Mouse (Mus musculus): ENCODE measurements at regions not wholly inside any gene's neighbourhood (a gene's known extent, or its start where the extent isn't known, plus 50 kb on each side); places are given as distances from the start of the nearest gene placed in this dataset.

DNA sequence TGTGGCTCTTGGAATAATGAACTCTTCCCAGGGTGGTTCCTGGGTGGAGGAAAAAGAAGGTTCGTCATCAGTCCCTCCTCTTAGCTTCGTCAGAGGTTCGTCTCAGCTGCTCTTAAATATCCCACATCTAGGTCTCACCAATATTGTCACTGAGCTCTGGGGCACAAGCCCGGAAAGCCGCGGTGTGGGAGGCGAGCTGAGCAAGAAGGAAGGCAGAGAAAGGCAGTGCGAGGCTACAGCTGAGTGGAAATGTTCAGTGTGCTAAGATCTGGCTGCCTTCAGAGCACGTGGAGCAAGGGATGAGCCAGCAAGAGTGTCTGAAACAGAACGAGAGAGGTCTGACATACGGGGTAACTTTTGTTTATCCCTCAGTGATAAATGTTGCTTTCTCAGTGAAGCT, 523.7 kb upstream of the Fbxo33 start:
- H3K27me3 ChIP-seq: no peaks in the 10 kb centered on the region
- no peak overlapping the region for H3K9ac ChIP-seq
- H3K4me1 ChIP-seq (replicated peaks): no peaks in the 10 kb centered on the region
- H3K4me3 ChIP-seq: no peak overlapping the region
- H3K36me3 ChIP-seq: no peaks in the 10 kb centered on the region
- H3K4me2 ChIP-seq: no peak overlapping the region
- no peak overlapping the region for H3K27ac ChIP-seq (replicated peaks)
- WGBS: 86% methylated on average over 11 of the region's 11 CpGs
- no peaks in the 10 kb centered on the region for H3K9me3 ChIP-seq
- no peak for ATAC-seq (ENCODE audit: low FRiP score, low read depth)

DNA sequence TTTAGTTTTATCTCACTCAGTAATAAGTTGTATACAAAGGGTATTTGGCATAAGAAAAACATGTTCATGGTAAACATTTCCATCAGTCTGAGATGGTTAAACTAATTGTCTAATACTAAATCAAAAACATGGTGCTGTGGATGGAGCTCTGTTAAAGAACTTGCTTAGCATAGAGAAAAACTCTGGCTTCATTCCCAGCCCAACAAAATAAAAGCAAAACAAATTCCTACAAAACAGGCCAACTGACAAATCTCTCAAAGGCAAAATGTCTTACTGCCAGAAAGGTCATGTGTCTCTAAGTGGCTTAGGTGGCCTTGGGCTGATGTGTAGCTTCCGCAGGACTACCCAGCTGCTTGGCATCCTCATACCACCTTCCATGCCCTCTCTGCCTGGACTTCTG, 505.4 kb upstream of the Fbxo33 start:
- H3K27me3 ChIP-seq: no peaks in the 10 kb centered on the region
- 83% methylated on average over 1 of the region's 1 CpGs for WGBS
- no peaks in the 10 kb centered on the region for H3K9me3 ChIP-seq
- H3K4me1 ChIP-seq (replicated peaks): no peaks in the 10 kb centered on the region
- no peak overlapping the region for H3K9ac ChIP-seq
- H3K27ac ChIP-seq (replicated peaks): no peak overlapping the region
- H3K4me2 ChIP-seq: no peak overlapping the region
- no peaks in the 10 kb centered on the region for H3K36me3 ChIP-seq
- ATAC-seq (ENCODE audit: low FRiP score, low read depth): no peak
- H3K4me3 ChIP-seq: no peak overlapping the region

DNA sequence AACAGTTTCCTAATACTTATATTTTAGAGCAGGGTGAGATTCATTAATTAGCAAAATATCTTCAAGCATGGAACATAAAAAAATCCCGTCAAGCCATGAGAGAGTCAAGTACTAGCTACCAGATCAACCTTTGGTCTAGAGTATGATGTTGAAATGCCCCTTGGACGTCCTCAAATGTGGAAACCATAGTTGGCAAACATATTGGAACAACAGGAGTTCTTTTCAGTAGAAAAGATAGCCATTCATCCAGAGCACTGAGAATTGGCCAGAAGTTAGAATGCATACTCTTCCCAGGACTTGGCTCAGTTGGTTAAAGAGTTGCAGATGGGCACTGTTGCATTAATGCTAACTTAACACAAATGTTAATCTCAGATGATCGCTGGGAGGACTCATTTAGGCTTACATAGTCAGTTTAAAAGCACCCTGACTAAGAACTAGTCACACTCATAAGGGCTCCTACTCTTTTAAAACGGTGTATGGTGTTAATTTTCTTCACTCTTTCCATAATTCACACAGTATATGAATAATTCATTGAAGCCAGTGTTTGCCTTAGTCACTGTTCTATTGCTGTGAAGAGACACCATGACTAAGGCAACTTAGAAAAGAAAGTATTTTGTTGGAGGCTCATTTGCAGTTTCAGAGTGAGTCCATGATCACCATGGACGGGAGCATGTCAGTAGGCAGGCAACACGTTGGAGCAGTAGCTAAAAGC, 503.1 kb upstream of the Fbxo33 start:
- Histone ChIP-seq H3K9me3 (no peaks in the 10 kb centered on the region), H3K4me3 (no peak overlapping the region), H3K9ac (no peak overlapping the region), H3K27me3 (no peaks in the 10 kb centered on the region), H3K4me1 (replicated peaks) (no peaks in the 10 kb centered on the region), H3K4me2 (no peak overlapping the region), H3K36me3 (no peaks in the 10 kb centered on the region), H3K27ac (replicated peaks) (no peak overlapping the region)
- no peak for ATAC-seq (ENCODE audit: low FRiP score, low read depth)
- WGBS: 73% methylated on average over 6 of the region's 6 CpGs

DNA sequence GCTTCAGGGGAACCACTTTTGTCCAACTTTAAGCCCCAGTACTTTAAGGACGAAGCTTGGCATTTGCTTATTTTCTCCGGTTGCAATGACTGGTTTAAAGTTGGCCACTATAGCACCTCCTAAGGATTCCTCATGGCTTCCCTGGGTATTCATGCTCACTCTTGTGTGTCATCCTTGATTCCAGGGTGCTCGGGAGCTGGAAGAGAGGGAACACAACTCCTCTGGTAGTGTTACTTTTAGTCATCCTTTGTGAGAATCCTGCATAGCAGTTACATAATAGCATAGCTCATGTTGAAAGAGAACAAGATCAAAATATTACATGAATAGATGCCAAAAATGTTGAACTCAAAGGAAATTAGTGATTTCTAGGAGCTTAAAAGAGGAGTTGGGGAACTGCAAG, 493.7 kb upstream of the Fbxo33 start:
- H3K4me2 ChIP-seq: no peak overlapping the region
- H3K9ac ChIP-seq: no peak overlapping the region
- no peak overlapping the region for H3K27ac ChIP-seq (replicated peaks)
- no peaks in the 10 kb centered on the region for H3K36me3 ChIP-seq
- H3K27me3 ChIP-seq: no peaks in the 10 kb centered on the region
- H3K4me3 ChIP-seq: no peak overlapping the region
- WGBS: 81% methylated on average over 3 of the region's 3 CpGs
- no peaks in the 10 kb centered on the region for H3K4me1 ChIP-seq (replicated peaks)
- ATAC-seq (ENCODE audit: low FRiP score, low read depth): no peak
- H3K9me3 ChIP-seq: no peaks in the 10 kb centered on the region

DNA sequence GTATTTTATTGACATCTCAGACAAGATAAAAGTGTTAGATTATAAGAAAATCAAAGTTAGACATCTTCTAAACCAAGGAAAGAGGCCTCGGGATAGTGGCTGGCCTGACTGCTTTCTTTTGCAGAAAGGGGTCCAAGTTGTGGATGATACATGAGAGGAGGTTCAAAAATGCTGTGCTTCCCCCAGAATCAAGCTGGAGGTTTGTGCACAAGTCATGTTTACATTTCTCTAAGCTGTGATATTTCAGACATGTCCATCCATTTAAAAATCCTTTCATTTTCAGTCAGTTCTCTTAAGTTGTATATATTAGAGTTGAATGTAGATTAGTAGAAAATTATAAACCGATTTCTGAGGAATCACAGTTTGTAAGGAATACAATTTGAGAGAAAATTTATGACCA, 463.7 kb upstream of the Fbxo33 start:
- Histone ChIP-seq H3K9me3 (no peaks in the 10 kb centered on the region), H3K27me3 (no peaks in the 10 kb centered on the region), H3K4me1 (replicated peaks) (no peaks in the 10 kb centered on the region), H3K9ac (no peak overlapping the region), H3K4me2 (no peak overlapping the region), H3K27ac (replicated peaks) (no peak overlapping the region), H3K36me3 (no peaks in the 10 kb centered on the region), H3K4me3 (no peak overlapping the region)
- no peak for ATAC-seq (ENCODE audit: low FRiP score, low read depth)
- 93% methylated on average over 2 of the region's 2 CpGs for WGBS

DNA sequence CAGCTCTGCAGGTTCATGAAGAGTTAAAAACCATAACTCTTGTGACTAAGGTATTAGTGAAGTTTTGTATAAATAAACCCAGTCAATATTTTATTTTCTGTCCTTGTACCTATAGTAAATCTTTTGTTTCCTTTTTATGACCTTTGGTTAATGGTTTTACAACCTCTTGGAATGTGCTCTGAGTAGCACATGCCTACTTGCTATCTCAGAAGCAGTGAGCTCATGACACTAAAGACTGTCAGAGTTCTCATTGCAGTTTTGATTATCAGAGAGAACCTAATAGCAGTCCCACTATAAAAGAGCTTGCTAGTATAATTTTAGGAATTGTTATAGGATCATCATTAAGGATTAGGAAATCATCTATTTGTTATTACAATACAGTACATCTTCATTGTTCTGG, 443.6 kb upstream of the Fbxo33 start:
- ATAC-seq (ENCODE audit: low FRiP score, low read depth): no peak
- Histone ChIP-seq H3K4me1 (replicated peaks) (no peaks in the 10 kb centered on the region), H3K27me3 (no peaks in the 10 kb centered on the region), H3K36me3 (no peaks in the 10 kb centered on the region), H3K9me3 (no peaks in the 10 kb centered on the region), H3K9ac (no peak overlapping the region), H3K4me3 (no peak overlapping the region), H3K27ac (replicated peaks) (no peak overlapping the region), H3K4me2 (no peak overlapping the region)

DNA sequence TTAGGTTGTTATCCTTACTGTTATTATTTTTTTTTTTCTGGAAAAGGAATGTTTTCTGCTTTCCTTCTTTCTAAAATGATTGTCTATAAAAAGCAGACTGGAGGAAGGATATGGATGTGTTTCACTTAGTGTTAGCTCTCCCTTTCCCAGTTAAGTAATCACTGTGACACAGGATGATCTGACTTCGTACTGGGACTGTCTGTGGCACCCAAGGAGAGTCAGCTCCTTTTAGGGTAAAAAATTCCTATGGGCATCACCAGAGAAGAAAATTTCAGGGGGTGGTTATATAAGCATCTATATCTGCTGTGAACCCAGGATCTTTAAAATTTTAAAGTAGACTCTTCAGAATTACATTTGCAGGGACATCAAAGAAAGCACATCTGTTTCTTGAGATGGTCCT, 411.2 kb upstream of the Fbxo33 start:
- H3K4me1 ChIP-seq (replicated peaks): no peaks in the 10 kb centered on the region
- no peak overlapping the region for H3K9ac ChIP-seq
- H3K27ac ChIP-seq (replicated peaks): no peak overlapping the region
- H3K4me2 ChIP-seq: no peak overlapping the region
- H3K27me3 ChIP-seq: no peaks in the 10 kb centered on the region
- H3K9me3 ChIP-seq: no peaks in the 10 kb centered on the region
- H3K4me3 ChIP-seq: no peak overlapping the region
- no peak for ATAC-seq (ENCODE audit: low FRiP score, low read depth)
- WGBS: 76% methylated on average over 1 of the region's 1 CpGs
- H3K36me3 ChIP-seq: no peaks in the 10 kb centered on the region

DNA sequence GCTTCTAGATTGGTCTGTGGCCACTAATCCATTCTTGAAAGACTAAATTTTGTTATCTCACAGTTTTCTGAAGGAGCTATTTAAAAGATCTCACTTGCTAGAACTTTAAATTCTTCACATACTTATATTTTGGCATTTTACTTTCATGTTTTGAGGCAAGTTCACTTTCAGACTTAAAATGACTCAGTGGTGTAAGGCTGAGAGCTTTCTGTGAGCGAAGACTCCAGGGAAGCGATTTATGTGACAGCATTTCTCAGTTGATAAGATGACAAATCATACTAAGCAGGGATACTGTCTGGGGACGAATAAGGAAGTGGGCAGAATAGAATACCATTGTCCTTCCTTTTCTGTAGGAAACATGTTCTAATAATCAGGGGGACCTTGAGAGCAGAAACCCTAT, 403.6 kb upstream of the Fbxo33 start:
- Histone ChIP-seq H3K4me1 (replicated peaks) (no peaks in the 10 kb centered on the region), H3K27me3 (no peaks in the 10 kb centered on the region), H3K36me3 (no peaks in the 10 kb centered on the region), H3K27ac (replicated peaks) (no peak overlapping the region), H3K4me3 (no peak overlapping the region), H3K4me2 (no peak overlapping the region), H3K9me3 (no peaks in the 10 kb centered on the region), H3K9ac (no peak overlapping the region)
- 82% methylated on average over 3 of the region's 3 CpGs for WGBS
- no peak for ATAC-seq (ENCODE audit: low FRiP score, low read depth)

DNA sequence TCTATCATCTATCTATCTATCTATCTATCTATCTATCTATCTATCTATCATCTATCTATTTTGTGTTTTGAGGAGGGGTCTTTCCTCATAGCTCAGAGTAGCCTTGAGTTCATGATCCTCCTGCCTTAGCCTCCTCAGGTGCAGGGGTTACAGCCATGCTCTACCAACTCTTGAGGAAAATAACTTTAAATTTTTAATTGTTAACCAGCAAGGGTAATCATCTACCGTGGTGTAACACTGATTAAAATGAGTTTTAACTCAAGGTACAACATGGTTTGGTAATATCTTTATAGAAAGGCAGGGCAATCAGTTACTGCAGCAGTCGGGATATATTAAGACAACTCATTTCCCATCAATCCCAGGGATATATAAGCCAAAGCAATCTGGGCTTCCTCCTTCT, 401.6 kb upstream of the Fbxo33 start:
- Histone ChIP-seq H3K9me3 (no peaks in the 10 kb centered on the region), H3K36me3 (no peaks in the 10 kb centered on the region), H3K27me3 (no peaks in the 10 kb centered on the region), H3K4me1 (replicated peaks) (no peaks in the 10 kb centered on the region), H3K9ac (no peak overlapping the region), H3K4me2 (no peak overlapping the region), H3K27ac (replicated peaks) (no peak overlapping the region), H3K4me3 (no peak overlapping the region)
- ATAC-seq (ENCODE audit: low FRiP score, low read depth): no peak
- WGBS: 81% methylated on average over 2 of the region's 2 CpGs

DNA sequence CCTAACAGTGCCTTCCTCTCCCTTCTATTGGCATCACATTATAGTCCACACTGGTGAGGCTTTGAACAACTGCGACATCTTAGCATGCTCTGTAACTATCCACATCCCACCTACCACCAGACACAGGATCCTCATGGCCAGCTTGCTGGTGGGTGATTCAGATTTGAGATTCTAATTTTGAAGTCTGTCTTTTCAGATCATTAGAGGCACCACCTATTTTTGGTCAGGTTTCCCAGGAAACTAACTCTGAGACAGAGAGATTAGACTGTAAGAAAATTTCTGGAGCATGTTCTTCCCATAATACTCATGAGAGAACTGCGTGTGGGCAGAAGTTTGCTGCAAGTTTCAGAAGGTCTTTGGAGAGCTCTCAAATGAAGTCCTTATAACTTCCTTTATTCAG, 400.8 kb upstream of the Fbxo33 start:
- H3K27ac ChIP-seq (replicated peaks): no peak overlapping the region
- H3K9me3 ChIP-seq: no peaks in the 10 kb centered on the region
- H3K9ac ChIP-seq: no peak overlapping the region
- 84% methylated on average over 2 of the region's 2 CpGs for WGBS
- no peaks in the 10 kb centered on the region for H3K27me3 ChIP-seq
- no peaks in the 10 kb centered on the region for H3K36me3 ChIP-seq
- ATAC-seq (ENCODE audit: low FRiP score, low read depth): no peak
- H3K4me3 ChIP-seq: no peak overlapping the region
- no peaks in the 10 kb centered on the region for H3K4me1 ChIP-seq (replicated peaks)
- no peak overlapping the region for H3K4me2 ChIP-seq

DNA sequence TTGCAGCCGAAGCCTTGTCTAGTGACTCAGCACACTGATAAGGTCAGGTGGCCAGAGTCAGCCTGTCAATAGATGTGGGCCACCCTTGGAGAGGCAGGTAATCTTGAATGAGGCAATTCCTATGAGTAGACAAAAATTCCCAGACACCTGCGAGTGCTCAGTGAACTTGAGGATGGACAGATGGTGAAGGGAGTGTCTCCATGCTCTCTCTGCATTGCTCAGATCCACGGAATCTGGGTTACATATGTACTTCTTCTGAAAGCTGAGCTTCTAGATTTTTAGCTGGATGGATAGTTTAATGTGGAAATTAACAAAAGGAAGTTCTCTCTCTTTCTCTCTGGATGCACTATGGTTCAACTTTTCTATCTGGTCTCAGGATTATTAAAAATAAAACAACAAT, 396.6 kb upstream of the Fbxo33 start:
- no peaks in the 10 kb centered on the region for H3K9me3 ChIP-seq
- H3K36me3 ChIP-seq: no peaks in the 10 kb centered on the region
- ATAC-seq (ENCODE audit: low FRiP score, low read depth): no peak
- no peak overlapping the region for H3K9ac ChIP-seq
- no peak overlapping the region for H3K4me2 ChIP-seq
- H3K4me1 ChIP-seq (replicated peaks): no peaks in the 10 kb centered on the region
- no peaks in the 10 kb centered on the region for H3K27me3 ChIP-seq
- no peak overlapping the region for H3K27ac ChIP-seq (replicated peaks)
- WGBS: 78% methylated on average over 3 of the region's 3 CpGs
- H3K4me3 ChIP-seq: no peak overlapping the region

DNA sequence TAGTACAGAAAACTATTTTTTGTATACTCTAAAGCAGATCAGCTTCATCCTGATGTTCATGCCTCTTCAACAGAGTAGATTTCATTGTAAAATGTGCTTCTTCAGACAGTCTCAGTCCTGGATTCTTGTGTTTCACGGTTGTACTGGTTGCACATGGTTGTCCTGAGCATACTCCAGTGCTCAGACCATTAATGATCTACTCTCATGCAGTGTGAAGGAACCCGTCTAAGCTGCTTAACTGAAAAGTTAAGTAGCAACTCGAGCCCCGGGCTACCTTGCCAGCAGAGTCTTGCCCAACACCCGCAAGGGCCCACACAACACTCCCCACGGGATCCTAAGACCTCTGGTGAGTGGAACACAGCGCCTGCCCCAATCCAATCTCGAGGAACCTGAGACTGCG, 380.3 kb upstream of the Fbxo33 start:
- no peak overlapping the region for H3K4me3 ChIP-seq
- no peaks in the 10 kb centered on the region for H3K9me3 ChIP-seq
- H3K27ac ChIP-seq (replicated peaks): no peak overlapping the region
- H3K27me3 ChIP-seq: no peaks in the 10 kb centered on the region
- H3K9ac ChIP-seq: no peak overlapping the region
- no peaks in the 10 kb centered on the region for H3K36me3 ChIP-seq
- H3K4me1 ChIP-seq (replicated peaks): no peaks in the 10 kb centered on the region
- no peak for ATAC-seq (ENCODE audit: low FRiP score, low read depth)
- WGBS: 88% methylated on average over 9 of the region's 9 CpGs
- H3K4me2 ChIP-seq: no peak overlapping the region

DNA sequence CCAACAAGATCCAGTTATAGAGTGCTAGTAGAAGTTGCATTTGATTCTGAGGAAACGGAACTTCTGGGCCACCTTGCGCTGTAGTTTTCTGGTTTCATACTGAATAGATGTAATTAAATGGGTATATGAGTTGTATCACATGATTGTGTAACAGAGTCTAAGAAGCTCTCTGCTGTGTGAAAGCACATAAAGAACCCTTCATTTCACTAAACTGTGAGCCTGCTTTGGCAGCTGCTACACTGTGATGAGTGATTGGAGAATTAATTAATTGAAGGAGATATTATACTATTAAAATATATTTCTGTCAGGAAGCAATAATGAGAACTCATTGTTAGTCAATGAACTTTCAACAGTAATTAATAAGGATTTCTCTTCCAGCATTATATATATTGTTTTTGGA, 369.8 kb upstream of the Fbxo33 start:
- H3K4me1 ChIP-seq (replicated peaks): no peaks in the 10 kb centered on the region
- H3K27me3 ChIP-seq: no peaks in the 10 kb centered on the region
- WGBS: 96% methylated on average over 2 of the region's 2 CpGs
- H3K27ac ChIP-seq (replicated peaks): no peak overlapping the region
- H3K4me3 ChIP-seq: no peak overlapping the region
- ATAC-seq (ENCODE audit: low FRiP score, low read depth): no peak
- no peak overlapping the region for H3K9ac ChIP-seq
- H3K36me3 ChIP-seq: no peaks in the 10 kb centered on the region
- no peak overlapping the region for H3K4me2 ChIP-seq
- no peaks in the 10 kb centered on the region for H3K9me3 ChIP-seq
